Mouse (Mus musculus) kidney, postnatal 0 days (tissue): ENCODE data around the gene Apon. TPM values are rescaled to one million over a fixed set of nuclear protein-coding genes. Genes with fewer than 3 reads are reported as not detected.

Experiments used
- ATAC-seq: fragments of 200-750 bp; cut with Nextera tagmentation; replicated peaks from 2 replicates; pipeline ENCODE4 v1.8.0; 2017; ENCODE audit warnings: low read depth, moderate number of reproducible peaks, moderate TSS enrichment, moderate library complexity; ENCODE audit not compliant: low FRiP score
- DNase-seq: peaks from one replicate; pipeline ENCODE4 v3.0.0-alpha.2; 2016; ENCODE audit warnings: low spot score
- H3K27ac ChIP-seq: fragments of 300-500 bp; sonication (generic); 2 replicates; pipeline ENCODE4 v1.5.1; 2014; ENCODE audit warnings: mild to moderate bottlenecking
- H3K27me3 ChIP-seq: fragments of 300-500 bp; sonication (generic); 2 replicates; pipeline ENCODE4 v1.6.1; 2014; ENCODE audit warnings: low read length, mixed read lengths; ENCODE audit not compliant: insufficient read depth
- H3K36me3 ChIP-seq: fragments of 300-500 bp; sonication (generic); 2 replicates; pipeline ENCODE4 v1.6.1; 2014; ENCODE audit warnings: low read length, mixed read lengths; ENCODE audit not compliant: insufficient read depth
- H3K4me1 ChIP-seq: fragments of 300-500 bp; sonication (generic); replicated peaks from 2 replicates; pipeline ENCODE4 v1.6.1; 2014; ENCODE audit warnings: antibody characterized with exemption, low read length, mixed read lengths; ENCODE audit not compliant: insufficient read depth
- H3K4me2 ChIP-seq: fragments of 300-500 bp; sonication (generic); 2 replicates; pipeline ENCODE4 v1.6.1; 2014; ENCODE audit warnings: mild to moderate bottlenecking, low read length, moderate library complexity, mixed read lengths
- H3K4me3 ChIP-seq: fragments of 300-500 bp; sonication (generic); replicated peaks from 2 replicates; pipeline ENCODE4 v1.5.1; 2014; ENCODE audit warnings: low read depth, low read length
- H3K9ac ChIP-seq: fragments of 300-500 bp; sonication (generic); 2 replicates; pipeline ENCODE4 v1.6.1; 2014; ENCODE audit warnings: low read depth, low read length
- H3K9me3 ChIP-seq: fragments of 300-500 bp; sonication (generic); replicated peaks from 2 replicates; pipeline ENCODE4 v1.6.1; 2016; ENCODE audit warnings: low read length, inconsistent platforms, mixed read lengths
- CTCF ChIP-seq: IDR thresholded peaks from 2 replicates; pipeline ENCODE4 v1.5.1; 2016; ENCODE audit warnings: antibody characterized with exemption, low read depth, mild to moderate bottlenecking, moderate library complexity
- WGBS: fragments of 180-500 bp; shearing (Covaris S2); extraction: QIAGEN DNeasy Blood & Tissue Kit; methylation state at CpG from one replicate; pipeline ENCODE4 v1.1.7; 2014; 5-methylcytosine and 5-hydroxymethylcytosine counted together
- polyA plus RNA-seq: library from polyadenylated mRNA; unstranded; fragments of >200 nt; fragmentation: Nextera tagmentation; extraction: Ambion mirVana; gene quantifications from 2 replicates; pipeline ENCODE4 v1.2.1, GENCODE M21; 2015

The Apon gene
- polyA plus RNA-seq, 1 experiment from 2014 or later: 0.11 TPM

DNA sequence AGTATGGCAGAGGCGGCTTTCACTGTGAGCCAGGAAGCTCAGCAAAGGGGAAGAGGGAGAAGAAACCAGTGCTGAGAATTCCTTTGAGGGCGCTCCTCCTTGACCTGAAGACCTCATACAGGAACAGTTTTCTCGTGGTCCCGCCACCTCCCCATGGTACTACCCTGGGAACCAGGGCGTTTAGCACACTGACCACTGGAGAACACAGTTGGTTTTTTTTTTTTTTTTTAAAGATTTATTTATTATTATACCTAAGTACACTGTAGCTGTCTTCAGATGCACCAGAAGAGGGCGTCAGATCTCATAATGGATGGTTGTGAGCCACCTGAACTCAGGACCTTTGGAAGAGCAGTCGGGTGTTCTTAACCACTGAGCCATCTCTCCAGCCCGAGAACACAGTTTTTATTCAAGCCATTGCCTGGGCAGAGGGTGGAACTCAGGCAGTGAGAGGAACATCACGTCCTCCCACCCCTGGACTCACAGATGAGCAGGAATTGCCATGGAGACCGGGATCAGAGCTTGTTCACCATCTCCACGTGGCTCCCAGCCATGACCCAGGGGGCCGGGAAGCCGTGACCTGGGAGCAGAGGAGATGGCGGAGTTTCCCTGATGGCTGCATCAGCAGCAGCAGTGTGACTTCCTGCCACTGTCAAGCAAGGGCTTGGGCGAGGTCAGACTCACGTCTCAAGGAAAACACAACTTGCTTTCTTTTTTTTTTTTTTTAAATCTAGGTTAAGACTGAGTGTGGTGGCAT, 32.2 kb upstream of the Apon start:
- no peaks in the 10 kb centered on the region for H3K36me3 ChIP-seq
- TF ChIP-seq CTCF: no peak
- no peak overlapping the region for H3K9ac ChIP-seq
- DNase-seq (no peak), ATAC-seq (no peak)
- no peak overlapping the region for H3K4me2 ChIP-seq
- 48% methylated on average over 16 of the region's 16 CpGs for WGBS
- H3K4me1 ChIP-seq: no peaks in the 10 kb centered on the region
- no peak overlapping the region for H3K27ac ChIP-seq
- H3K9me3 ChIP-seq: no peaks in the 10 kb centered on the region
- no peaks in the 10 kb centered on the region for H3K27me3 ChIP-seq
- H3K4me3 ChIP-seq: no peak overlapping the region

DNA sequence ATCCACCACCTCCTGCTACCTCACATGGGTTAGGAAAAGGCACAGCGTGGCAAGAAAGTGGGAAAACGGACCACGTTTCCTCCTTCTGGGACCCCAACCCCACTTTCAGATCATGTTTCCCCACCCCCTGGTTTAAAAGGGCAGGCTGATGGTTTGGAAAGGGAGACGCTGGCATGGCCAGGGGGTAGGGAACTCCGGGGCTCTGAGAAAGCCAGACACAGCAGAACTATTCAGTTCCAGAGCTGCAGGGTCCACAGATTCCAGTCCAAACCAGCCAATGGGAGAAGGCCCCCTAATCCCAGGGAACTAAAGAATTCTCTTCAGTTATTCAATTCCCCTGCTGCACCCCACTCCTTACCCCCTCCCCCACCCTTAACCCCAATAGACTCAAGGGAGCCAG, 28.8 kb upstream of the Apon start:
- Histone ChIP-seq H3K4me3 (no peak overlapping the region), H3K36me3 (no peaks in the 10 kb centered on the region), H3K9me3 (no peaks in the 10 kb centered on the region), H3K27ac (no peak overlapping the region), H3K4me2 (no peak overlapping the region), H3K27me3 (no peaks in the 10 kb centered on the region), H3K9ac (no peak overlapping the region), H3K4me1 (no peaks in the 10 kb centered on the region)
- DNase-seq: no peak
- no peak for ATAC-seq
- TF ChIP-seq CTCF: no peak
- WGBS: 48% methylated on average over 5 of the region's 5 CpGs

DNA sequence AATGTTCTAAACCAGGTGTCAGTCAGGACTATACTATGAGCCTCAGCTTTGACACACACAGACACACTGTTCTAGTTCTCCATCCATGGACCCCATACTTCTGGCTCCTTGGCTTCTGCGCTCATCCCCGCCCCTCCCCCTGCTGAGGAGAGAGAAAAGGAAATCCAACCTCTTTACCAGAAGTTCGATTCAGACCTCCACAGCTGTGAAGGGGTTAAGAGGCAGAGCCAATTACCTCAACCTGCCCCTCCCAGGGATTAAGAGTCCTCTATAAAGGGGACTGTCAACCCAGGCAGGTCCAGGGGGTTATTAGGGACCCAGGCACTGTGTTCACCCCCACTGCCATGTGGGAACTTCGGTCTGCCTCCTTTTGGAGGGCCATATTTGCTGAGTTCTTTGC, 28.4 kb upstream of the Apon start, which contains the start of gene Mip:
Mip (plus strand) TSS at position 301 of the 400 bp plus-strand sequence.
- Histone ChIP-seq H3K36me3 (no peaks in the 10 kb centered on the region), H3K9ac (no peak within 1 kb of the TSS), H3K4me1 (no peaks in the 10 kb centered on the region), H3K9me3 (no peaks in the 10 kb centered on the region), H3K4me3 (no peak within 1 kb of the TSS), H3K4me2 (no peak within 1 kb of the TSS), H3K27ac (no peak within 1 kb of the TSS), H3K27me3 (no peaks in the 10 kb centered on the region)
- no peak for TF ChIP-seq CTCF
- no peak for DNase-seq
- no peak for ATAC-seq
- WGBS: 33% methylated on average over 4 of the region's 4 CpGs

GRCm38 (mm10) chr10:128227592-128227991, 26.3 kb upstream of the Apon start:
- ATAC-seq (no peak), DNase-seq (no peak)
- H3K36me3 ChIP-seq: no peaks in the 10 kb centered on the region
- no peak for TF ChIP-seq CTCF
- no peaks in the 10 kb centered on the region for H3K9me3 ChIP-seq
- no peak overlapping the region for H3K27ac ChIP-seq
- 83% methylated on average over 9 of the region's 9 CpGs for WGBS
- H3K4me2 ChIP-seq: no peak overlapping the region
- no peaks in the 10 kb centered on the region for H3K4me1 ChIP-seq
- H3K4me3 ChIP-seq: no peak overlapping the region
- H3K27me3 ChIP-seq: no peaks in the 10 kb centered on the region
- H3K9ac ChIP-seq: no peak overlapping the region

- no peak for DNase-seq
- no peak overlapping the region for H3K27ac ChIP-seq
- H3K27me3 ChIP-seq: no peaks in the 10 kb centered on the region
- 92% methylated on average over 8 of the region's 8 CpGs for WGBS
- no peak for TF ChIP-seq CTCF
- ATAC-seq: no peak
- H3K4me2 ChIP-seq: no peak overlapping the region
- H3K4me3 ChIP-seq: no peak overlapping the region
- H3K9ac ChIP-seq: no peak overlapping the region
- H3K9me3 ChIP-seq: no peaks in the 10 kb centered on the region
- no peaks in the 10 kb centered on the region for H3K4me1 ChIP-seq
- H3K36me3 ChIP-seq: no peaks in the 10 kb centered on the region
Observed at GRCm38 (mm10) chr10:128228009-128228408, 25.9 kb upstream of the Apon start.

- H3K27ac ChIP-seq: no peak overlapping the region
- DNase-seq (no peak), ATAC-seq (no peak)
- TF ChIP-seq CTCF: no peak
- H3K4me2 ChIP-seq: no peak overlapping the region
- 67% methylated on average over 12 of the region's 12 CpGs for WGBS
- H3K4me1 ChIP-seq: no peaks in the 10 kb centered on the region
- H3K9ac ChIP-seq: no peak overlapping the region
- no peaks in the 10 kb centered on the region for H3K9me3 ChIP-seq
- H3K36me3 ChIP-seq: no peaks in the 10 kb centered on the region
- H3K27me3 ChIP-seq: no peaks in the 10 kb centered on the region
- H3K4me3 ChIP-seq: no peak overlapping the region
Observed at GRCm38 (mm10) chr10:128230582-128230981, 23.3 kb upstream of the Apon start.
